Mouse (Mus musculus): Measurements from ENCODE around the gene Col6a4. TPM values are rescaled to one million over a fixed set of nuclear protein-coding genes. Genes with fewer than 3 reads are reported as not detected.

Gene Col6a4
- polyA plus RNA-seq, 2 experiments: 0.08 TPM; not detected in 1

DNA sequence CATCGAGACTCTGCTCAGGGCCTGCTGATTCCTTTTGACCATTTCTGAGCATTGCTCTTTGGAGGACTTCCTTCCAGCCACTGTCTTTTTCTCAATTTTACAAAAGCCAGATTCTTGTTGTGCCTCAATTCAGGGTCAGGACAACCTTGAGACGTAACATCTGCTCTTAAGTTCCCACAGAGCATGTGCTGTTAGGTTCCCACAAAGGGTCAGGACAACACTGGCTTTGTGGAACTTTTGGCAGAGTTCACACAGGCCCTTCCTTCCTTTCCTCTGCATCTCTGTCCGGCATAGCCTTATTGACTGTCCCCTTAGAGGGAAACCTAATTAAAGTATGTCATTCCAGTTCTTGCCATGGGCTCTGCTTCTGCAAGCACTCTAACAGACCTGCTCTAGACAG is 18.6 kb downstream of the Col6a4 start:
- Histone ChIP-seq H3K9me3 (ENCODE audit: control insufficient read depth, low read length) (no peaks in the 10 kb centered on the region), H3K27me3 (ENCODE audit: control insufficient read depth, insufficient read depth, low read length) (no peaks in the 10 kb centered on the region), H3K9ac (replicated peaks) (no peak overlapping the region), H3K4me1 (replicated peaks; ENCODE audit: control insufficient read depth in 2 of 2, insufficient read depth in 2 of 2, low read length in 1 of 2) (no peaks in the 10 kb centered on the region), H3K4me3 (ENCODE audit: insufficient read depth in 1 of 2, low read depth in 2 of 2, low read length in 2 of 2) (no peak overlapping the region), H3K4me2 (ENCODE audit: low read depth) (no peak overlapping the region), H3K27ac (no peak overlapping the region), H3K36me3 (replicated peaks; ENCODE audit: control insufficient read depth, insufficient read depth, low read depth) (no peaks in the 10 kb centered on the region)
- TF ChIP-seq CTCF (IDR thresholded peaks at IDR 0.05; ENCODE audit: low read depth) (no peak), EP300 (IDR thresholded peaks at IDR 0.05; ENCODE audit: low read depth) (no peak)
- 56% methylated on average over 3 of the region's 3 CpGs for WGBS (ENCODE audit: insufficient replicate concordance)
- ATAC-seq (ENCODE audit: insufficient read depth): no peak
- DNase-seq (ENCODE audit: low read depth in 3 of 3, low spot score in 3 of 3): no peak

DNA sequence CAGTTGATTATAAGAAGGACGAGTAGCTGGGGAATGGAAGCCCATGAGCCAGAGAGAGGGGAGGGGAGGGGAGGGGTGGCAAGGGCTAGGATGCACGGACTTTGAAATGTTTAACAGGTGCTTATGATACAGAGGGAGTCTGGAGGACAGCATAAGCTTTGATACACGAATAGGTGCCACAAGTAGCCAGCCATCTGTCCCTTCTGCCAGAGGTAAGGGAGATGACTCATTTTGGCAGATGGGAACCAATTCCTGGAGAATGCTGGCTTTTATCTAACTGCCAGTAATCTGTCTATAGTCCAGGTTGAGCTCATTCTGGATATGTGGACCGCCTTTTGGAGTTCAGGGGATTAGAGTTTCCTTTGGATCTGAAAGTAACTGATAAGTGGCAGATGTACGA is 20.3 kb downstream of the Col6a4 start:
- no peaks in the 10 kb centered on the region for H3K9me3 ChIP-seq (ENCODE audit: control insufficient read depth, low read length)
- DNase-seq (ENCODE audit: low read depth in 3 of 3, low spot score in 3 of 3) (no peak), ATAC-seq (ENCODE audit: insufficient read depth) (no peak)
- H3K9ac ChIP-seq (replicated peaks): no peak overlapping the region
- H3K36me3 ChIP-seq (replicated peaks; ENCODE audit: control insufficient read depth, insufficient read depth, low read depth): no peaks in the 10 kb centered on the region
- H3K27me3 ChIP-seq (ENCODE audit: control insufficient read depth, insufficient read depth, low read length): no peaks in the 10 kb centered on the region
- H3K4me2 ChIP-seq (ENCODE audit: low read depth): no peak overlapping the region
- no peak for TF ChIP-seq EP300 (IDR thresholded peaks at IDR 0.05; ENCODE audit: low read depth)
- no peak for TF ChIP-seq CTCF (IDR thresholded peaks at IDR 0.05; ENCODE audit: low read depth)
- WGBS (ENCODE audit: insufficient replicate concordance): 47% methylated on average over 5 of the region's 5 CpGs
- H3K4me3 ChIP-seq (ENCODE audit: insufficient read depth in 1 of 2, low read depth in 2 of 2, low read length in 2 of 2): no peak overlapping the region
- no peaks in the 10 kb centered on the region for H3K4me1 ChIP-seq (replicated peaks; ENCODE audit: control insufficient read depth in 2 of 2, insufficient read depth in 2 of 2, low read length in 1 of 2)
- no peak overlapping the region for H3K27ac ChIP-seq

DNA sequence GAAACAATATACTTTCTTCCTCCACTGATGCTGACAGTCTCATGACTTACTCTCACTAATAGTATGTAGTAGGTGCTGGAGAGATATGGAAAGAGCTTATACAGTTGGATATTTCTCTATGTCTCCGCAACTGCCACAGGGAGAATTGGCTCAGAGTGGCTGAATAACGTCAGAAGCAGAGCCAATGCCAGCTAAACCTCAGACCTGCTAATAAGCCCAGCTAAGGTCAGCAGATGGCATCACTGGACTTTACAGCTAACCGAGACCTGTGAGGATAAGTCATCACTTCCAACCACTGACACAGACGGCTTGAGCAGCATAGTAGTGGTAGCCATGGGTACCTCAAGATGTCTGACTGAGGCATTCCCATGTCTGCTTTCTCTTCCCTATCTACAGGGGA is 22.6 kb downstream of the Col6a4 start:
- Histone ChIP-seq H3K27ac (no peak overlapping the region), H3K36me3 (replicated peaks; ENCODE audit: control insufficient read depth, insufficient read depth, low read depth) (no peaks in the 10 kb centered on the region), H3K4me3 (ENCODE audit: insufficient read depth in 1 of 2, low read depth in 2 of 2, low read length in 2 of 2) (no peak overlapping the region), H3K9ac (replicated peaks) (no peak overlapping the region), H3K9me3 (ENCODE audit: control insufficient read depth, low read length) (no peaks in the 10 kb centered on the region), H3K4me1 (replicated peaks; ENCODE audit: control insufficient read depth in 2 of 2, insufficient read depth in 2 of 2, low read length in 1 of 2) (no peaks in the 10 kb centered on the region), H3K27me3 (ENCODE audit: control insufficient read depth, insufficient read depth, low read length) (no peaks in the 10 kb centered on the region), H3K4me2 (ENCODE audit: low read depth) (no peak overlapping the region)
- WGBS (ENCODE audit: insufficient replicate concordance): 49% methylated on average over 4 of the region's 4 CpGs
- DNase-seq (ENCODE audit: low read depth in 3 of 3, low spot score in 3 of 3) (no peak), ATAC-seq (ENCODE audit: insufficient read depth) (no peak)
- TF ChIP-seq EP300 (IDR thresholded peaks at IDR 0.05; ENCODE audit: low read depth) (no peak), CTCF (IDR thresholded peaks at IDR 0.05; ENCODE audit: low read depth) (no peak)

DNA sequence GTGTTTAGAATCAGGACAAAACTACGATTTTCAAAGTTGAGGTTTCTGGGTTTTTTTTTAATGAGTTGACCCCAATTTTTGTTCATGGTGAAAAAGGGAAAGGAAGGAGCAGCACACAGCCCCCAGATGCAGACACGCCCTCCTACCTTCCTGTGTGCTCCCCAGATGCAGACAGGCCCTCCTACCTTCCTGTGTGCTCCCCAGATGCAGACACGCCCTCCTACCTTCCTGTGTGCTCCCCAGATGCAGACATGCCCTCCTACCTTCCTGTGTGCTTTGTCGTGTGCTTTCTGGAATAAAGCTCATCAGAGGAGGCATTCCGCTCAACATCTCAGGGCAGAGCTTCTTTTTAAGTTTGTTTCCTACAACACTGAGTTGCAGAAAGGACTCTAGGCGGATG is 24.9 kb downstream of the Col6a4 start:
- H3K4me3 ChIP-seq (ENCODE audit: insufficient read depth in 1 of 2, low read depth in 2 of 2, low read length in 2 of 2): no peak overlapping the region
- DNase-seq (ENCODE audit: low read depth in 3 of 3, low spot score in 3 of 3): no peak
- no peaks in the 10 kb centered on the region for H3K9me3 ChIP-seq (ENCODE audit: control insufficient read depth, low read length)
- H3K27me3 ChIP-seq (ENCODE audit: control insufficient read depth, insufficient read depth, low read length): no peaks in the 10 kb centered on the region
- no peaks in the 10 kb centered on the region for H3K4me1 ChIP-seq (replicated peaks; ENCODE audit: control insufficient read depth in 2 of 2, insufficient read depth in 2 of 2, low read length in 1 of 2)
- no peak overlapping the region for H3K9ac ChIP-seq (replicated peaks)
- ATAC-seq (ENCODE audit: insufficient read depth): no peak
- H3K27ac ChIP-seq: no peak overlapping the region
- no peaks in the 10 kb centered on the region for H3K36me3 ChIP-seq (replicated peaks; ENCODE audit: control insufficient read depth, insufficient read depth, low read depth)
- no peak overlapping the region for H3K4me2 ChIP-seq (ENCODE audit: low read depth)
- no peak for TF ChIP-seq EP300 (IDR thresholded peaks at IDR 0.05; ENCODE audit: low read depth)
- no peak for TF ChIP-seq CTCF (IDR thresholded peaks at IDR 0.05; ENCODE audit: low read depth)
- 45% methylated on average over 6 of the region's 6 CpGs for WGBS (ENCODE audit: insufficient replicate concordance)

DNA sequence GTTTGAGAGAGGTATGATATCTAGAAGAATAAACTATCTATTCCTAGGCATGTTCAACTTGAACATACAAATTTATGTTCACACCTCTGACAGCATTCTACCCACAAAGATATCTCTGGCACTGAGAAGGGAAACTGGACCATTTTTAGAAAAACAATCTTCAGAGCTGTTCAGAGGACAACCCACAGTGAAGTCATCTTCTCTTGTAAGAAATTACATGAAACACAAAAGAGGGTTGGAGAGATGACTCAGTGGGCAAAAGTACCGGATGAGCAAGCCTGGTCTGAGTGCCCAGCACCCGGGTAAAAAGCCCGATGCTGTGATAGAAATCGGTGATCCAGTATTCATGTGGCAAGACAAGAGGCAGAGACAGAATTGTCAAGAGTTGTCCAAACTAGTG is 43.1 kb downstream of the Col6a4 start:
- Histone ChIP-seq H3K36me3 (replicated peaks; ENCODE audit: control insufficient read depth, insufficient read depth, low read depth) (no peaks in the 10 kb centered on the region), H3K27me3 (ENCODE audit: control insufficient read depth, insufficient read depth, low read length) (no peaks in the 10 kb centered on the region), H3K4me2 (ENCODE audit: low read depth) (no peak overlapping the region), H3K9me3 (ENCODE audit: control insufficient read depth, low read length) (no peaks in the 10 kb centered on the region), H3K9ac (replicated peaks) (no peak overlapping the region), H3K4me3 (ENCODE audit: insufficient read depth in 1 of 2, low read depth in 2 of 2, low read length in 2 of 2) (no peak overlapping the region), H3K4me1 (replicated peaks; ENCODE audit: control insufficient read depth in 2 of 2, insufficient read depth in 2 of 2, low read length in 1 of 2) (no peaks in the 10 kb centered on the region), H3K27ac (no peak overlapping the region)
- no peak for TF ChIP-seq CTCF (IDR thresholded peaks at IDR 0.05; ENCODE audit: low read depth)
- TF ChIP-seq EP300 (IDR thresholded peaks at IDR 0.05; ENCODE audit: low read depth): no peak
- DNase-seq (ENCODE audit: low read depth in 3 of 3, low spot score in 3 of 3) (no peak), ATAC-seq (ENCODE audit: insufficient read depth) (no peak)
- WGBS (ENCODE audit: insufficient replicate concordance): 70% methylated on average over 4 of the region's 4 CpGs

Measured in liver, embryonic 14.5 days (tissue).